Mouse (Mus musculus): ENCODE data around the gene Stard7. TPM values are rescaled to one million over a fixed set of nuclear protein-coding genes. Genes with fewer than 3 reads are reported as not detected.

The Stard7 gene
- polyA plus RNA-seq (2015; fragmentation: Nextera tagmentation; extraction: Ambion mirVana), result 77.9 and 83.5 TPM in 2 replicates

- H3K4me1 ChIP-seq (replicated peaks), result peaks cover 26% of the 10 kb centered on the region
- H3K27me3 ChIP-seq, result no peaks in the 10 kb centered on the region
- no peaks in the 10 kb centered on the region for H3K36me3 ChIP-seq
- peak within 1 kb of the TSS; percentile 98 for H3K4me3 ChIP-seq (replicated peaks)
- H3K9me3 ChIP-seq, result no peaks in the 10 kb centered on the region
- peak; percentile 98 for ATAC-seq
- H3K4me2 ChIP-seq (replicated peaks), result peak within 1 kb of the TSS; percentile 80
- H3K27ac ChIP-seq, result peak within 1 kb of the TSS; percentile 93
- H3K9ac ChIP-seq (replicated peaks), result peak within 1 kb of the TSS; percentile 91
- WGBS, result under 1% methylated on average over 49 of the region's 49 CpGs
These were observed at the start of gene Stard7 for GRCm38 (mm10) chr2:127269491-127270299. Gene Stard7, plus strand, starts transcription at chr2:127270218.

DNA sequence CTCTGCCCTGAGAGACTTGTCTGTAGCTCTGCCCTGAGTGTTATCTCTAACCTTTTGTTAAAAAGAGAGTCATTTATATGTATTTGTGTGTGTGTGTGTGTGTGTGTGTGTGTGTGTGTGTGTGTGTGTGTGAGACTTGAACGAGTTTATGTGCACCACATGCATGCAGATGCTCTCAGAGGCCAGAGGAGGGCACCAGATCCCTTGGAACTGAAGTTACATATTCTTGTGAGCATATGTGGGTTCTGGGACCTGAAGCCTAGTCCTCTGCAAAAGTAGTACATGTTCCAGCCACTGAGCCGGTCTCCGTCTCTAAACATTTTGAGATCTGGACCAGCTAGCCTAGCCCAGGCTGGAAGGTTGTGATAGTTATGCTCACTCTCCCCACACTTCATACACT, 44.8 kb upstream of the Stard7 start:
- no peak overlapping the region for H3K4me3 ChIP-seq (replicated peaks)
- peaks cover 95% of the 10 kb centered on the region for H3K36me3 ChIP-seq
- H3K27me3 ChIP-seq, result no peaks in the 10 kb centered on the region
- H3K9ac ChIP-seq (replicated peaks), result no peak overlapping the region
- no peaks in the 10 kb centered on the region for H3K9me3 ChIP-seq
- no peak for ATAC-seq
- no peak overlapping the region for H3K27ac ChIP-seq
- no peak overlapping the region for H3K4me2 ChIP-seq (replicated peaks)
- 93% methylated on average over 3 of the region's 3 CpGs for WGBS
- H3K4me1 ChIP-seq (replicated peaks), result no peaks in the 10 kb centered on the region

GRCm38 (mm10) chr2:127237897-127238610, 32.0 kb upstream of the Stard7 start:
- WGBS, result 94% methylated on average over 11 of the region's 11 CpGs
- no peak overlapping the region for H3K4me3 ChIP-seq (replicated peaks)
- no peaks in the 10 kb centered on the region for H3K4me1 ChIP-seq (replicated peaks)
- no peaks in the 10 kb centered on the region for H3K9me3 ChIP-seq
- H3K4me2 ChIP-seq (replicated peaks), result no peak overlapping the region
- H3K36me3 ChIP-seq, result peaks cover 92% of the 10 kb centered on the region
- no peak overlapping the region for H3K9ac ChIP-seq (replicated peaks)
- H3K27ac ChIP-seq, result no peak overlapping the region
- no peaks in the 10 kb centered on the region for H3K27me3 ChIP-seq
- ATAC-seq, result no peak

DNA sequence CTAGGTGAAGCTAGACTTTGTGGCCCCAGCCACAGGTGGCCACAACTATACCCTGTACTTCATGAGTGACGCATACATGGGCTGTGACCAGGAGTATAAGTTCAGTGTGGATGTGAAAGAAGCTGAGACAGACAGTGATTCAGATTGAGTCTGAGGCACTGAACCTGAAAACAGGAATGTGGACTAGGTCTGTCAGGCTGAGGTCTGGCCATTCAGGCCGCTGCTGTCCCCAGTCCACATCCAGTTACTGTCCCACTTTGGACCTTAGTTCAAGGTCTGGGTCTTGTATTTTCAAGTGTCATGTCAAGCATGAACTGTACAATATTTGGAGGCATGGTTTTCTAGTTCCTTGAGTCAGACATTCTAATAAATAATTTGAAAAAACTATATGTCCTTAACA, 30.0 kb upstream of the Stard7 start:
- 94% methylated on average over 2 of the region's 2 CpGs for WGBS
- no peak for ATAC-seq
- no peak overlapping the region for H3K4me2 ChIP-seq (replicated peaks)
- H3K36me3 ChIP-seq, result peaks cover 88% of the 10 kb centered on the region
- no peaks in the 10 kb centered on the region for H3K9me3 ChIP-seq
- no peak overlapping the region for H3K27ac ChIP-seq
- no peaks in the 10 kb centered on the region for H3K4me1 ChIP-seq (replicated peaks)
- H3K4me3 ChIP-seq (replicated peaks), result no peak overlapping the region
- H3K9ac ChIP-seq (replicated peaks), result no peak overlapping the region
- H3K27me3 ChIP-seq, result no peaks in the 10 kb centered on the region

DNA sequence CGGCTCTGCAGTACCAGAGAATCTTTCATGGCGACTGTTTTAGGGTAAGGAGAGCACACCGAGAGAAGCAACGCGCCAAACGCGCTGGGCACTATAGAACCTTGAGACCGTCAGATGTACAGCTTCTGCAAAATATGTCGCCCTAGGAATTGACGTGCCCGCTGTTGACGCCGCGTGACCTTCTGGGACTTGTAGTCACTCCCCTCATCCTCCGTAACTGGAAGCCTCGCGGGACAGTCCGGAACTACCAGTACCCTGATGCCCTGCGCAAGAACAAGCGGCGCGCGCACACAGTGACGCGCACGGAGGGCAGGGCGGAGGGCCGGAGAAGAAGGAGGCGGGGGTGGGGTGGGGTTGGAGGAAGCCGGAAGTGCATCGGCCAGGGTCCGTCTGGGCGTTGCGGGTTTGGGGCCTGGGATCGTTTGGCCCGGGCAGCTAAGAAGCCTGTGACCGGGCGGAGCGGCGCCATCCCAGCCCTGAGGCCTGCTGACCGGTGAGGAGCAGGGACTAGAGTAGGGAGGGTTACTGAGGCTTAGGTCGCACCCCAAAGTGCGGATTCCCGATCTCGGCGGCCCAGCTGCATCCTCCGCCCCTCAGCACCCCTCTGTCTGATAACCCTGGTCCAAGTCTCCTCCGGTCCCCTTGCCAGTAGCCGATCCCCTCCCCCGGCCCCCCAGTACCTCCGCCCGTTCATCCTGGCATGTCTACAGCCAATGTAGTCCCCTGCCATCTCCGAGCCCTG, 22.3 kb upstream of the Stard7 start, which contains the start of the genes Ciao1 and Tmem127:
Gene Ciao1 (minus strand): TSS at position 225 of the 742 bp plus-strand sequence.
Gene Tmem127 (plus strand): TSS at position 317 of the 742 bp plus-strand sequence.
- WGBS, result under 1% methylated on average over 53 of the region's 53 CpGs
- Histone ChIP-seq H3K4me3 (replicated peaks) (peak within 1 kb of the TSS; percentile 97), H3K36me3 (peaks cover 37% of the 10 kb centered on the region), H3K4me1 (replicated peaks) (peaks cover 36% of the 10 kb centered on the region), H3K9ac (replicated peaks) (peak within 1 kb of the TSS; percentile 95), H3K27me3 (no peaks in the 10 kb centered on the region), H3K9me3 (no peaks in the 10 kb centered on the region), H3K27ac (peak within 1 kb of the TSS; percentile 81), H3K4me2 (replicated peaks) (peak within 1 kb of the TSS; percentile 99)
- peak; percentile 98 for ATAC-seq

DNA sequence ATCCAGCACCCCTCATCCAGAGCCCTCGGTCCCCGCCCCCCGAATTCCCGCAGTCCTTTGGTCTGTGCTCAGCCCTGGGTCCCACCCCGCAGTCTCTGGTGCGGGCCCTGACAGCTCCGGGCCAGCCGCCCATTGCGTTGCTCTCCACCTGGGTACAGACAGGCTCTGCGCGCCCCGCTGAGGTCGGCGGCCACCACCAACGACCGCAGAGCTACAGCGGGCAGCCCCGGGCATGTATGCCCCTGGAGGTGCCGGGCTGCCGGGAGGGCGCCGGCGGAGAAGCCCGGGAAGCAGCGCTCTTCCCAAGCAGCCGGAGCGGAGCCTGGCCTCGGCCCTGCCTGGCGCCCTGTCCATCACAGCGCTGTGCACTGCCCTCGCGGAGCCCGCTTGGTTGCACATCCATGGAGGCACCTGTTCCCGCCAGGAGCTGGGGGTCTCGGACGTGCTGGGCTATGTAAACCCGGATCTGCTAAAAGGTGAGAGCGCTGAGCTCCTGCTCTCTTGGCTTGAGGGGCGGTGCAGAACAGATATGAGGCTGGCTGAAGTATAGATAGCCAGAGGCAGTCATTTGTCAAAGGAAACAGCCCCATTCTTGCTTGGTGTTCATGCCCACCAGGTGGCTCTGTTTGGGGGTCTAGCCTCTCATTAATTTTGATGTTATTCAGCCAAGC, 21.5 kb upstream of the Stard7 start:
- Histone ChIP-seq H3K27ac (peak overlapping the region; percentile 81), H3K27me3 (no peaks in the 10 kb centered on the region), H3K9me3 (no peaks in the 10 kb centered on the region), H3K36me3 (peaks cover 32% of the 10 kb centered on the region), H3K9ac (replicated peaks) (peak overlapping the region; percentile 95), H3K4me1 (replicated peaks) (peaks cover 36% of the 10 kb centered on the region), H3K4me3 (replicated peaks) (peak overlapping the region; percentile 97), H3K4me2 (replicated peaks) (peak overlapping the region; percentile 99)
- 1% methylated on average over 39 of the region's 39 CpGs for WGBS
- ATAC-seq, result peak; percentile 74

- H3K27me3 ChIP-seq, result no peaks in the 10 kb centered on the region
- H3K27ac ChIP-seq, result no peak overlapping the region
- 95% methylated on average over 9 of the region's 9 CpGs for WGBS
- H3K9me3 ChIP-seq, result no peaks in the 10 kb centered on the region
- H3K9ac ChIP-seq (replicated peaks), result no peak overlapping the region; the same call in 1 of the 2 replicates
- H3K4me1 ChIP-seq (replicated peaks), result peaks cover 36% of the 10 kb centered on the region
- ATAC-seq, result no peak
- H3K36me3 ChIP-seq, result peaks cover 14% of the 10 kb centered on the region
- H3K4me3 ChIP-seq (replicated peaks), result no peak overlapping the region
- H3K4me2 ChIP-seq (replicated peaks), result no peak overlapping the region
These were observed 19.6 kb upstream of the Stard7 start for GRCm38 (mm10) chr2:127250291-127251008.

- Histone ChIP-seq H3K27ac (no peak overlapping the region), H3K4me2 (replicated peaks) (no peak overlapping the region), H3K4me1 (replicated peaks) (peaks cover 33% of the 10 kb centered on the region), H3K9me3 (no peaks in the 10 kb centered on the region), H3K27me3 (no peaks in the 10 kb centered on the region), H3K4me3 (replicated peaks) (no peak overlapping the region), H3K36me3 (peaks cover 13% of the 10 kb centered on the region), H3K9ac (replicated peaks) (no peak overlapping the region)
- no peak for ATAC-seq
- WGBS, result 86% methylated on average over 3 of the region's 3 CpGs
These were observed 18.6 kb upstream of the Stard7 start for GRCm38 (mm10) chr2:127251457-127251856.

DNA sequence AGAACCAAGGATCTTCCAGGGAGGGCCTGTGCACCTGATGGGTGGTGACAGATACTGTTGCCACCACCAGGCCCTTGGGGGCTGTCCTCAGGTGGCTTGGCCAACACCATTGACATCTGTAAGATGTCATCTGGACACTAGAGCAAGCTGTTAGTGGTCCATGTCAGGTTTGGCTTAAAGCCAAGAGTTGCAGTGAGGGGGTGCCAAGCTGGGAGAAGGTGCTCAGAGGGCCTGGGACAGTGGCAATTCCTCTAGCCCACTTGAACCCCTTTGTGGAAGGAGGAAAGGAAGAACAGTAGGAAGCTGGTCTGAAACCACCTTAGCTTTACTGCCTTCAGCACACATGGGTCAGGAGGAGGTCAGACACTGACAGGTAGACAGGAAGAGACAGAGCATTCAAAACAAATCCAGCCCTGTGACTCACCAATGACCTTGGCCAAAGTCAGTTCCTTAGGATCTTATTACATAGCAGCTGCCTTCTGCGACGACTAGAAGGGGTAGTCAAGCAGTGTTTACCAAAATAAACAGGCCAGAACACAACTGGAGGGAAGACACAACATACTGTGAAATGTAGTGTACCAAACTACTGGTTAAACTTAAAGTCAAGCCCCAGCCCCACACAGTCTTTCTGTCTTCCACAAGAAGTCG, 18.0 kb upstream of the Stard7 start:
- H3K27me3 ChIP-seq, result no peaks in the 10 kb centered on the region
- no peak overlapping the region for H3K9ac ChIP-seq (replicated peaks)

GRCm38 (mm10) chr2:127252787-127253186, 17.2 kb upstream of the Stard7 start:
- Histone ChIP-seq H3K4me2 (replicated peaks) (no peak overlapping the region), H3K9ac (replicated peaks) (no peak overlapping the region), H3K9me3 (no peaks in the 10 kb centered on the region), H3K4me3 (replicated peaks) (no peak overlapping the region), H3K27me3 (no peaks in the 10 kb centered on the region), H3K27ac (no peak overlapping the region), H3K4me1 (replicated peaks) (peaks cover 26% of the 10 kb centered on the region), H3K36me3 (peaks cover 26% of the 10 kb centered on the region)
- WGBS, result 89% methylated on average over 5 of the region's 5 CpGs
- ATAC-seq, result no peak

More for the DNA sequence above, 18.0 kb upstream of the Stard7 start:
- 88% methylated on average over 3 of the region's 3 CpGs for WGBS
- Histone ChIP-seq H3K27ac (no peak overlapping the region), H3K9me3 (no peaks in the 10 kb centered on the region), H3K4me2 (replicated peaks) (no peak overlapping the region), H3K4me3 (replicated peaks) (no peak overlapping the region), H3K4me1 (replicated peaks) (peaks cover 27% of the 10 kb centered on the region), H3K36me3 (peaks cover 18% of the 10 kb centered on the region)
- no peak for ATAC-seq

All from midbrain, embryonic 13.5 days (tissue).